Comparison of ENCODE assay signal across 16 mouse cellular contexts in the genomic region with DNA sequence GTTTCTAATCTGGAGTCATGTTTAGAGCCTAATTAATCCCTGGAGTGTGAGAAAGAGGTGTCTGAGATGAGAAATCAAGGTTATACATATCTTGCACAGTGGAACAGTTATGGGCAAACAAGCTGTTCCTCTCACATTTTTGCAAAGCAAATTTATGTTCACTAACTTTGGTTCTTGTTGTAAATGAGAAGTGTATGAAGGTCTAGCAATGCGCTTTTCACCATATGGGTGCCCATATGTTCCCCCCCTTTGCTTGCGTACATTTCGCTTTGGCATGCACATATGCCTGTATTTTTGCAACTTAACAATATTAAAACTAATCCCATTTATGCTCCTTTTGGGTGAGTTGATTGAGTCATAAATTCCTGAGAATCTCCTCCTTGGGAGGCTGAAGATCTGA.
DNase-seq lines count a peak whose midpoint lies in the region; ATAC-seq lines count a peak whose summit lies in the region.
"Had no signal": no experiment of that assay in that cellular context is flagged by ENCODE, and none has a peak within 500 bp of the region (broad histone marks: within the 10 kb centered on the region; RNA-seq: fewer than 3 reads in every experiment).

No protein-coding gene starts in this region.

- H3K27me3 ChIP-seq in forebrain, embryonic 14.5 days (replicated peaks; ENCODE audit: control insufficient read depth, insufficient read depth, low read length): no peaks in the 10 kb centered on the region
- H3K27me3 ChIP-seq in forebrain, embryonic 10.5 days (ENCODE audit: poor library complexity, severe bottlenecking): no peaks in the 10 kb centered on the region
- H3K27me3 ChIP-seq: limb, embryonic 13.5 days had no signal

- no peak overlapping the region for H3K27ac ChIP-seq in forebrain, embryonic 14.5 days (ENCODE audit: low read depth, low read length)
- no peak overlapping the region for H3K27ac ChIP-seq in forebrain, embryonic 10.5 days
- H3K27ac ChIP-seq: hindbrain, postnatal 0 days; limb, embryonic 13.5 days had no signal

- H3K36me3 ChIP-seq in forebrain, embryonic 14.5 days (ENCODE audit: control insufficient read depth, insufficient read depth, low read length): no peaks in the 10 kb centered on the region
- H3K36me3 ChIP-seq in forebrain, embryonic 10.5 days (replicated peaks): no peaks in the 10 kb centered on the region
- H3K36me3 ChIP-seq: limb, embryonic 13.5 days had no signal

- H3K4me1 ChIP-seq in forebrain, embryonic 14.5 days (ENCODE audit: control insufficient read depth, insufficient read depth, low read length): no peaks in the 10 kb centered on the region; the same call in 1 of the 2 replicates
- peaks cover 13% of the 10 kb centered on the region for H3K4me1 ChIP-seq in forebrain, embryonic 10.5 days
- H3K4me1 ChIP-seq: limb, embryonic 13.5 days had no signal

- H3K4me3 ChIP-seq in forebrain, embryonic 14.5 days (ENCODE audit: low read depth, low read length): no peak overlapping the region
- no peak overlapping the region for H3K4me3 ChIP-seq in forebrain, embryonic 10.5 days
- H3K4me3 ChIP-seq: limb, embryonic 13.5 days had no signal

- DNase-seq in forebrain, embryonic 14.5 days (ENCODE audit: low spot score): peak; percentile 79
- DNase-seq in forebrain, embryonic 10.5 days (ENCODE audit: extremely low spot score, low spot score): no peak
- peak; percentile 63 to 90 for DNase-seq in layer of hippocampus, adult 18-20 months (ENCODE audit: low spot score in 2 of 2)
- DNase-seq in left cerebral cortex, adult 9 months (ENCODE audit: low spot score in 2 of 2): peak; percentile 36 to 86
- DNase-seq in telencephalon, adult 2 months (ENCODE audit: low read depth, low spot score): peak; percentile 90
- DNase-seq in adrenal gland, postnatal 4 days (ENCODE audit: low spot score in 2 of 2): no peak
- DNase-seq: adrenal gland, postnatal 14 days; B cell, adult 2 months; cerebellum, adult 11-12 months; heart, postnatal 14 days; liver, postnatal 0 days; thymus, adult 2 months had no signal

- no peak overlapping the region for H3K4me2 ChIP-seq in forebrain, embryonic 14.5 days (ENCODE audit: low read length)
- H3K4me2 ChIP-seq: limb, embryonic 13.5 days had no signal

- no peak overlapping the region for H3K9ac ChIP-seq in forebrain, embryonic 14.5 days (ENCODE audit: low read length)
- H3K9ac ChIP-seq: limb, embryonic 13.5 days; liver, postnatal 0 days had no signal

- WGBS in forebrain, embryonic 14.5 days: 80% methylated on average over 3 of the region's 3 CpGs
- WGBS in forebrain, embryonic 10.5 days: 91% methylated on average over 3 of the region's 3 CpGs

- peak; percentile 57; the same call in 1 of the 2 replicates for ATAC-seq in forebrain, embryonic 14.5 days
- no peak for ATAC-seq in granulocyte monocyte progenitor cell, adult 5-6 weeks (replicated peaks; ENCODE audit: poor library complexity, severe bottlenecking)
- no peak for ATAC-seq in monocyte, adult 5-6 weeks (replicated peaks; ENCODE audit: insufficient number of reproducible peaks, low FRiP score, low TSS enrichment, poor library complexity, severe bottlenecking)
- ATAC-seq: hindbrain, postnatal 0 days; liver, postnatal 0 days had no signal

- H3K9me3 ChIP-seq in forebrain, embryonic 14.5 days (replicated peaks; ENCODE audit: control insufficient read depth, low read length): no peaks in the 10 kb centered on the region
- H3K9me3 ChIP-seq in forebrain, embryonic 10.5 days: no peaks in the 10 kb centered on the region
- H3K9me3 ChIP-seq: limb, embryonic 13.5 days had no signal

Comparison
In these comparisons a context has a peak if more than half of its experiments do, and no peak if none do; other contexts are left out.
1. DNase-seq: peak in forebrain, embryonic 14.5 days (single experiment), layer of hippocampus, adult 18-20 months (2 of 2), left cerebral cortex, adult 9 months (2 of 2) and telencephalon, adult 2 months (single experiment); none in forebrain, embryonic 10.5 days (single experiment) and adrenal gland, postnatal 4 days (0 of 2).